Mouse (Mus musculus): ENCODE results near the gene Sytl3. TPM values are rescaled to one million over a fixed set of nuclear protein-coding genes. Genes with fewer than 3 reads are reported as not detected.

The Sytl3 gene
- polyA plus RNA-seq, 1 experiment from 2014 or later, result 0.08 TPM

DNA sequence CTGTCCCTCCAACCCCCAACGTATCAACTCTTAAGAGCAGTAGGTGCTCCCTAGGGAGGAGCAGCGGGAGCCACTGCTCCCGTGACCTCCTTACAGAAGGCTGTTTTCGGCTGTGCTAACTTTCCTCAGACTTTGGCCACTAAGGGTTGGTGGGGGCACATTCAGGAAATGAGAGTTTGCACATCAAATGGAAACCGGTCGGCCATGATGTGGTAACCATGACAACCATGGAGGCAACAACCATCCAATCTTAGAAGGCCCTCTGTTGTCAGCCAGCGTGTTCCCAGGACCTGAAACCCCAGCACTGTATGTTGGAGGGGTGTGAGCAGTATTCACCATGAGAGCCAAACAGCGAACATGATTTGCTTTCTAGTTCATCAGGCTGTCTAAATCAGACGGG lies 116.3 kb downstream of the Sytl3 start:
- Histone ChIP-seq H3K27me3 (no peaks in the 10 kb centered on the region), H3K9ac (no peak overlapping the region), H3K4me3 (replicated peaks) (no peak overlapping the region), H3K36me3 (replicated peaks) (peaks cover 17% of the 10 kb centered on the region), H3K4me2 (no peak overlapping the region), H3K4me1 (replicated peaks) (peaks cover 67% of the 10 kb centered on the region), H3K27ac (replicated peaks) (no peak overlapping the region), H3K9me3 (replicated peaks) (no peaks in the 10 kb centered on the region)
- no peak for ATAC-seq (ENCODE audit: insufficient read depth)
- WGBS (ENCODE audit: insufficient replicate concordance), result 74% methylated on average over 9 of the region's 9 CpGs

- H3K9me3 ChIP-seq (replicated peaks), result no peaks in the 10 kb centered on the region
- no peak overlapping the region for H3K4me2 ChIP-seq
- H3K27me3 ChIP-seq, result no peaks in the 10 kb centered on the region
- H3K9ac ChIP-seq, result no peak overlapping the region
- H3K36me3 ChIP-seq (replicated peaks), result peaks cover 17% of the 10 kb centered on the region
- H3K4me1 ChIP-seq (replicated peaks), result peaks cover 71% of the 10 kb centered on the region
- 67% methylated on average over 4 of the region's 4 CpGs for WGBS (ENCODE audit: insufficient replicate concordance)
- ATAC-seq (ENCODE audit: insufficient read depth), result no peak
- no peak overlapping the region for H3K27ac ChIP-seq (replicated peaks)
- H3K4me3 ChIP-seq (replicated peaks), result no peak overlapping the region
Observed at GRCm38 (mm10) chr17:6775671-6776070, 116.8 kb downstream of the Sytl3 start.

GRCm38 (mm10) chr17:6776123-6776522 lies 117.2 kb downstream of the Sytl3 start:
- no peak overlapping the region for H3K27ac ChIP-seq (replicated peaks)
- H3K36me3 ChIP-seq (replicated peaks), result peaks cover 17% of the 10 kb centered on the region
- WGBS (ENCODE audit: insufficient replicate concordance), result 78% methylated on average over 6 of the region's 6 CpGs
- H3K27me3 ChIP-seq, result no peaks in the 10 kb centered on the region
- ATAC-seq (ENCODE audit: insufficient read depth), result no peak
- no peak overlapping the region for H3K4me2 ChIP-seq
- peaks cover 75% of the 10 kb centered on the region for H3K4me1 ChIP-seq (replicated peaks)
- no peak overlapping the region for H3K9ac ChIP-seq
- no peaks in the 10 kb centered on the region for H3K9me3 ChIP-seq (replicated peaks)
- no peak overlapping the region for H3K4me3 ChIP-seq (replicated peaks)

GRCm38 (mm10) chr17:6776576-6776975 lies 117.7 kb downstream of the Sytl3 start:
- no peak for ATAC-seq (ENCODE audit: insufficient read depth)
- Histone ChIP-seq H3K4me1 (replicated peaks) (peaks cover 77% of the 10 kb centered on the region), H3K4me3 (replicated peaks) (no peak overlapping the region), H3K27ac (replicated peaks) (no peak overlapping the region), H3K9ac (no peak overlapping the region), H3K4me2 (no peak overlapping the region), H3K9me3 (replicated peaks) (no peaks in the 10 kb centered on the region), H3K27me3 (no peaks in the 10 kb centered on the region), H3K36me3 (replicated peaks) (peaks cover 17% of the 10 kb centered on the region)
- 65% methylated on average over 5 of the region's 5 CpGs for WGBS (ENCODE audit: insufficient replicate concordance)

- H3K9ac ChIP-seq, result no peak overlapping the region
- no peak for ATAC-seq (ENCODE audit: insufficient read depth)
- H3K4me2 ChIP-seq, result no peak overlapping the region
- 70% methylated on average over 6 of the region's 6 CpGs for WGBS (ENCODE audit: insufficient replicate concordance)
- no peaks in the 10 kb centered on the region for H3K9me3 ChIP-seq (replicated peaks)
- no peak overlapping the region for H3K4me3 ChIP-seq (replicated peaks)
- peaks cover 80% of the 10 kb centered on the region for H3K4me1 ChIP-seq (replicated peaks)
- no peak overlapping the region for H3K27ac ChIP-seq (replicated peaks)
- H3K36me3 ChIP-seq (replicated peaks), result peaks cover 17% of the 10 kb centered on the region
- H3K27me3 ChIP-seq, result no peaks in the 10 kb centered on the region
Observed at GRCm38 (mm10) chr17:6777061-6777460, 118.2 kb downstream of the Sytl3 start.

GRCm38 (mm10) chr17:6777629-6778331 lies 118.9 kb downstream of the Sytl3 start:
- Histone ChIP-seq H3K36me3 (replicated peaks) (peaks cover 17% of the 10 kb centered on the region), H3K27me3 (no peaks in the 10 kb centered on the region), H3K27ac (replicated peaks) (no peak overlapping the region), H3K4me1 (replicated peaks) (peaks cover 83% of the 10 kb centered on the region), H3K9me3 (replicated peaks) (no peaks in the 10 kb centered on the region), H3K4me2 (peak overlapping the region; percentile 87; the same call in 1 of the 2 replicates), H3K4me3 (replicated peaks) (peak overlapping the region; percentile 95; the same call in 1 of the 2 replicates), H3K9ac (no peak overlapping the region)
- WGBS (ENCODE audit: insufficient replicate concordance), result 59% methylated on average over 12 of the region's 12 CpGs
- ATAC-seq (ENCODE audit: insufficient read depth), result no peak

DNA sequence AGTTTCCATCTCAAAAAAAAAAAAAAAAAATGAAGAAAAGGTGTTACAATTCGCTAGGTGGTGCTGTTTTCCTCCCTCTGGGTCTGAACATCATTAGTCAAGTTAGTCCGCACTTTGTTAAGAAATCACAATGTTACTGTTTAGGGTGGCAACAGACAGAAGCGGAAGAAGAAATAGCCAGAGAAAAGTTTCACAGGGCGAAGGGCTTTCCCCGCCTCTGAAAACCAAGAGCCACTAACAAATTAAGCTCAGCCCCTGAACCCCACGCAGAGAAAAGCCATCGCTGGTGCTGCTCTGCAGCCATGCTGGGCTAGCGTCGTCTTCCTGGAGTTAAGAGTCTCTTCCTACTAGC lies 119.4 kb downstream of the Sytl3 start:
- Histone ChIP-seq H3K9ac (peak overlapping the region; percentile 23; the same call in 1 of the 2 replicates), H3K4me1 (replicated peaks) (peaks cover 86% of the 10 kb centered on the region), H3K27ac (replicated peaks) (peak overlapping the region; percentile 55; the same call in 1 of the 2 replicates), H3K4me3 (replicated peaks) (peak overlapping the region; percentile 95), H3K36me3 (replicated peaks) (peaks cover 17% of the 10 kb centered on the region), H3K4me2 (peak overlapping the region; percentile 87), H3K9me3 (replicated peaks) (no peaks in the 10 kb centered on the region), H3K27me3 (no peaks in the 10 kb centered on the region)
- 2% methylated on average over 9 of the region's 9 CpGs for WGBS (ENCODE audit: insufficient replicate concordance)
- no peak for ATAC-seq (ENCODE audit: insufficient read depth)

GRCm38 (mm10) chr17:6778771-6779509 lies 120.0 kb downstream of the Sytl3 start:
- peak overlapping the region; percentile 55 for H3K27ac ChIP-seq (replicated peaks)
- peak overlapping the region; percentile 23 for H3K9ac ChIP-seq
- H3K4me3 ChIP-seq (replicated peaks), result peak overlapping the region; percentile 95
- no peaks in the 10 kb centered on the region for H3K27me3 ChIP-seq
- peak overlapping the region; percentile 87 for H3K4me2 ChIP-seq
- peaks cover 86% of the 10 kb centered on the region for H3K4me1 ChIP-seq (replicated peaks)
- ATAC-seq (ENCODE audit: insufficient read depth), result no peak
- H3K9me3 ChIP-seq (replicated peaks), result no peaks in the 10 kb centered on the region
- 15% methylated on average over 23 of the region's 23 CpGs for WGBS (ENCODE audit: insufficient replicate concordance)
- peaks cover 17% of the 10 kb centered on the region for H3K36me3 ChIP-seq (replicated peaks)

DNA sequence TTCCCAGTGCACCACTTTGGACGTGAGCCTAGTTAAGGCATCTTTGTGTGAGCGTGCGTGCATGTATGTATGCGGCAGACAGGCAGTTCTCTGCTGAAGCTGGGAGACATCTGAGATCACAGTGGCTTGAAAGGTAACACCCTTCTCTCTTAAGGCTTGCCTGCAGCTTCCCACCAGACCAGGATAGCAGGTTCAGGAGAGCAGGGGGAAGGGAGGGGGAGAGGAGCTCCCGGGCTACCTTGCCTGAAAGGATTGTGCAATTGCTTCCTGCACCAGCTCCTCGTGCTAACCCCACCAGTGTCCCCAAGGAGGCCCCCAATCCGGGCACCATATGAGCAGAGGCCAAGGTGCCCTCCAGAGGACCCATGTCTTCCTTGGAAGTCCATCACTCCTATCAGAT lies 120.7 kb downstream of the Sytl3 start:
- no peak for ATAC-seq (ENCODE audit: insufficient read depth)
- Histone ChIP-seq H3K9me3 (replicated peaks) (no peaks in the 10 kb centered on the region), H3K27me3 (no peaks in the 10 kb centered on the region), H3K4me3 (replicated peaks) (peak overlapping the region; percentile 95), H3K9ac (peak overlapping the region; percentile 23), H3K4me2 (peak overlapping the region; percentile 87), H3K4me1 (replicated peaks) (peaks cover 84% of the 10 kb centered on the region), H3K27ac (replicated peaks) (peak overlapping the region; percentile 15; the same call in 1 of the 2 replicates), H3K36me3 (replicated peaks) (peaks cover 13% of the 10 kb centered on the region)
- WGBS (ENCODE audit: insufficient replicate concordance), result 23% methylated on average over 7 of the region's 7 CpGs

- Histone ChIP-seq H3K36me3 (replicated peaks) (0 out of 2 replicates have a peak, but pooled peaks cover 6% of the 10 kb centered on the region), H3K4me3 (replicated peaks) (peak overlapping the region; percentile 95), H3K4me1 (replicated peaks) (peaks cover 76% of the 10 kb centered on the region), H3K27ac (replicated peaks) (0 out of 2 replicates have a peak overlapping the region, but pooled peaks have one; percentile 1), H3K4me2 (peak overlapping the region; percentile 87), H3K9me3 (replicated peaks) (no peaks in the 10 kb centered on the region), H3K27me3 (no peaks in the 10 kb centered on the region), H3K9ac (peak overlapping the region; percentile 19; the same call in 1 of the 2 replicates)
- ATAC-seq (ENCODE audit: insufficient read depth), result no peak
- WGBS (ENCODE audit: insufficient replicate concordance), result 63% methylated on average over 4 of the region's 4 CpGs
Observed at GRCm38 (mm10) chr17:6780521-6781115, 121.7 kb downstream of the Sytl3 start.

DNA sequence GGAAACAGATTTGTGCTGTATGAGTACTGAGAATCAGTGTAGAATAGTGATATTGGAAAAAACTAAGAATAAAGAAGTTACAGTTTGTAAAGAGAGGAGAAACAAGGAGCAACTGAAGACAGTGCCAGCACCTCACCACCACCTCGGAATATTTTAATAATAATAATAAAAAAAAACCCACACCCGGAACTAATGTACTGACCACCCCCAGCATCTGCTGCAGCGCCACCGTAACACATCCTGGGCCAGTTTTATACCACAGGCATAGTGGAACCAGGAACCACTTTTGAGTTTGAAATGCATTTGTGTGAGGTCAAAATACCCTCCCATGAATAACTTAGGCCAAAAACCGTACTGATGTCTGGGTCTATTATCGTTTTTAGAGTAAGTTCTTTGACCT lies 122.4 kb downstream of the Sytl3 start:
- no peak overlapping the region for H3K27ac ChIP-seq (replicated peaks)
- H3K4me3 ChIP-seq (replicated peaks), result peak overlapping the region; percentile 95
- no peaks in the 10 kb centered on the region for H3K27me3 ChIP-seq
- H3K9me3 ChIP-seq (replicated peaks), result no peaks in the 10 kb centered on the region
- H3K4me1 ChIP-seq (replicated peaks), result peaks cover 72% of the 10 kb centered on the region
- H3K4me2 ChIP-seq, result peak overlapping the region; percentile 87
- 0 out of 2 replicates have a peak, but pooled peaks cover 5% of the 10 kb centered on the region for H3K36me3 ChIP-seq (replicated peaks)
- no peak overlapping the region for H3K9ac ChIP-seq
- WGBS (ENCODE audit: insufficient replicate concordance), result 42% methylated on average over 6 of the region's 6 CpGs
- ATAC-seq (ENCODE audit: insufficient read depth), result no peak

Data from liver, embryonic 15.5 days (tissue).